Mouse (Mus musculus) forebrain, embryonic 10.5 days (tissue): Measurements from ENCODE around the gene Ros1. TPM values are rescaled to one million over a fixed set of nuclear protein-coding genes. Genes with fewer than 3 reads are reported as not detected.

Experiments
- DNase-seq: peaks from one replicate; pipeline ENCODE4 v3.0.0-alpha.2; 2017; ENCODE audit warnings: low spot score; ENCODE audit errors: extremely low spot score
- H3K27ac ChIP-seq: fragments of 300-500 bp; sonication (generic); 2 replicates; pipeline ENCODE4 v1.5.1; 2016; ENCODE audit warnings: mild to moderate bottlenecking
- H3K27me3 ChIP-seq: fragments of 300-500 bp; sonication (generic); 2 replicates; pipeline ENCODE4 v1.6.1; 2016; ENCODE audit warnings: mild to moderate bottlenecking; ENCODE audit not compliant: poor library complexity, severe bottlenecking
- H3K36me3 ChIP-seq: fragments of 300-500 bp; sonication (generic); replicated peaks from 2 replicates; pipeline ENCODE4 v1.6.1; 2016; ENCODE audit warnings: mild to moderate bottlenecking, moderate library complexity
- H3K4me1 ChIP-seq: fragments of 300-500 bp; sonication (generic); 2 replicates; pipeline ENCODE4 v1.6.1; 2016
- H3K4me3 ChIP-seq: fragments of 300-500 bp; sonication (generic); 2 replicates; pipeline ENCODE4 v1.5.1; 2016; ENCODE audit warnings: mild to moderate bottlenecking, moderate library complexity
- H3K9me3 ChIP-seq: fragments of 300-500 bp; sonication (generic); 2 replicates; pipeline ENCODE4 v1.6.1; 2016; ENCODE audit warnings: mild to moderate bottlenecking, moderate library complexity
- WGBS: fragments of 180-500 bp; shearing (Covaris S2); methylation state at CpG from one replicate; pipeline ENCODE4 v1.1.7; 2016; 5-methylcytosine and 5-hydroxymethylcytosine counted together
- microRNA-seq: library from miRNA; unstranded; fragments of <30 nt; microRNA quantifications from one replicate; pipeline ENCODE4, GENCODE M21; 2017
- polyA plus RNA-seq: library from polyadenylated mRNA; unstranded; fragments of >200 nt; fragmentation: Nextera tagmentation; extraction: Ambion mirVana; gene quantifications from 2 replicates; pipeline ENCODE4 v1.2.1, GENCODE M21; 2016

Ros1 gene
- polyA plus RNA-seq, 1 experiment from 2014 or later, result not detected

DNA sequence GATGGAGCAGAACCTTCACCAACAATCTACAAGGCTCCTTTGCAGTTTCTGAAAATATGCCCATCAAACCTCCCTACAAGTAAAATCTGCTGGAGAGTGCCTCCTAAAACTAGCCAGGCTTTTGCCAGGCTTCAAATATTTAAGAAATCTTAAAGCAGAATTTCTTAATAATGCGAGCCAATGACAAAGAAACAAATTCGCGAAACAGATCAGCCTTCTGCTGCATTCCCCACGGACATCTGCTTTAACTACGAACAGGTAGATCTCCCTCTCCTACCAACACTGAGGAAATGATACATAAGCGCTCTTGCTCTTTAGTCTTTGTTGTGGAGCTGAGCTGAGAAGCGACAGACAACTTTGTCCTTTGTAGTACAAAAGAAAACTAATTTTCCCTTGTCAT, 169.2 kb downstream of the Ros1 start:
- peaks cover 41% of the 10 kb centered on the region for H3K4me1 ChIP-seq
- H3K27me3 ChIP-seq, result peaks cover 100% of the 10 kb centered on the region
- no peak for DNase-seq
- no peak overlapping the region for H3K4me3 ChIP-seq
- no peaks in the 10 kb centered on the region for H3K36me3 ChIP-seq
- no peaks in the 10 kb centered on the region for H3K9me3 ChIP-seq
- WGBS, result 4% methylated on average over 7 of the region's 7 CpGs
- no peak overlapping the region for H3K27ac ChIP-seq

DNA sequence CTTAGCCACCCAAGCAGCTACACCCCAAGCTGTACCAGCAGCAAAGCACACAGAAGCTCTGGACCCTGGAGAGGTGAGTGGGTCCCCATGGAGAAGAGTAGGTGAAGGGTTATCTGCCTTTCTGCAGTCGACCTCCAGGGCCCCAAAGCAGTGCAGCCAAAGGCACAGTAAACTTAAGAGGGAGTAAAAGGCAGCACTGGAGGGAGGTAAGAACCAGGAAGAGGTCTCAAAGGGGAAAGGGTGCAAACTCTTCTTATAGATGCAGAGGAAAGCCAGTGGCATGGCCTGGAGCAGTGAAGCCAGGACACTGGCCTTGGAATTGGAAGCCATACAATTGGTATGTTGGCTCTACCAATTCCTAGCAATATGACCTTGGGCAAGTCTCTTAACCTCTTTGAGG, 169.8 kb downstream of the Ros1 start:
- H3K9me3 ChIP-seq, result no peaks in the 10 kb centered on the region
- no peak overlapping the region for H3K4me3 ChIP-seq
- H3K27ac ChIP-seq, result no peak overlapping the region
- peak; percentile 21 for DNase-seq
- no peaks in the 10 kb centered on the region for H3K36me3 ChIP-seq
- H3K27me3 ChIP-seq, result peaks cover 100% of the 10 kb centered on the region
- WGBS, result 0% methylated on average over 1 of the region's 1 CpGs
- H3K4me1 ChIP-seq, result peaks cover 41% of the 10 kb centered on the region

DNA sequence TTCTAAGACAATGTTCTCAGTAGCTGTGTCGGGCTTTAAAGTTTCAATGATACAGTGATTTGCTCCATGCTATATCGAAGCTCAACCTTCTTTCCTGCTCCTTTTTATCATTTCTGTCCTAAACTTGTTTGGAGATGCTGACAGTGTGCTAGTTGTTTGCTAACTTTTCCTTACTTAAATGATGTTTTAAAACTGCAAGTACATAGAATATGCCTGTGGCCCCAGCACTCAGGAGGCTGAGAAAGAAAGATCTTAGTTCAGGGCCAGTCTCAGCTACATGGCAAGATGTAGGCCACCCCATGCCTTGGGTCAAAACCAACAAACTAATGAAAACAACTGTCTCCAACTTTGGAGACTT, 171.0 kb downstream of the Ros1 start:
- H3K4me3 ChIP-seq, result no peak overlapping the region
- H3K27me3 ChIP-seq, result peaks cover 100% of the 10 kb centered on the region
- no peaks in the 10 kb centered on the region for H3K9me3 ChIP-seq
- peaks cover 34% of the 10 kb centered on the region for H3K4me1 ChIP-seq
- peak; percentile 16 for DNase-seq
- H3K36me3 ChIP-seq, result no peaks in the 10 kb centered on the region
- WGBS, result 8% methylated on average over 2 of the region's 2 CpGs
- H3K27ac ChIP-seq, result no peak overlapping the region

DNA sequence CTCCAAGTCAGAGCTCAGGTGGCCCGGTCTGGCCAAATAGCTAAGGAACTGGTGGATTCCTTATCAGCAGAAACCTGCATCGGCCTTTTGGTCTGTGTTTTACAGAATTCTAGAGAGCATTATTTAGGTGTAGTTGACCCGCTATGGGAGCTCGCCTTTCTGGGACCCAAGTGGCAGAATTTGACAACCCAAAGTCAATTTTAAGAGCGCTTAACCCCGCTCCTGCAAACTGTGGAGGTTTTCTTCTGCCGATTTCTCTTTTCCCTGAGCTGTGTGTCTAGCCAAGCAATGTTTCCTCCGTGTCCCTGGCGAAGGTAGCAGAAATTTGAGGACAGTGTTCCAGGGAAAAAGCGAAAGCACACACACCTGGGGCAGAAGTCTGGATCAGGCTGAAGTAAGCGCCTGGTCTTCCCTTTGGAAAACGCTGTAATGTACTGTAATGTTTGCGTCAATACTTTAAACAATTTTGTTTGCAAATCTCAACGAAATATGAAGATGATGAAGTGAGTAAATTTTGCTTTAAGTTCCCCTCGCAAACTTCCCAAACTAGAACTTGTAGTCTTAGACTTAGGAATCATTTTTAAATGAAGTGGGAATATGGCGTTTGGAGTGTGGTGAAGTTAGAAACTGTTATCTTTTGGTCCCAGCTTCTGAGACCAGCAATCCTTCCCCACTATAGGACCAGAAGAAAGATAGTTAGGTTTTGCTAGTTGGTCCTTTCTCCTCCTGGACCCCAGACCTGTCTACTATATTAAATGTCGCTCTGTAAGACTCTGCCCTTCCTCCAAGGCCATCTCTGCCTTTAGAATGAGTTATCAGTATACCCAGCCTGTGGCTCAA, 171.6 kb downstream of the Ros1 start:
- peak overlapping the region; percentile 60 for H3K4me3 ChIP-seq
- H3K9me3 ChIP-seq, result no peaks in the 10 kb centered on the region
- WGBS, result 2% methylated on average over 17 of the region's 17 CpGs
- peaks cover 32% of the 10 kb centered on the region for H3K4me1 ChIP-seq
- H3K27me3 ChIP-seq, result peaks cover 100% of the 10 kb centered on the region
- no peaks in the 10 kb centered on the region for H3K36me3 ChIP-seq
- DNase-seq, result peak; percentile 41
- H3K27ac ChIP-seq, result no peak overlapping the region

DNA sequence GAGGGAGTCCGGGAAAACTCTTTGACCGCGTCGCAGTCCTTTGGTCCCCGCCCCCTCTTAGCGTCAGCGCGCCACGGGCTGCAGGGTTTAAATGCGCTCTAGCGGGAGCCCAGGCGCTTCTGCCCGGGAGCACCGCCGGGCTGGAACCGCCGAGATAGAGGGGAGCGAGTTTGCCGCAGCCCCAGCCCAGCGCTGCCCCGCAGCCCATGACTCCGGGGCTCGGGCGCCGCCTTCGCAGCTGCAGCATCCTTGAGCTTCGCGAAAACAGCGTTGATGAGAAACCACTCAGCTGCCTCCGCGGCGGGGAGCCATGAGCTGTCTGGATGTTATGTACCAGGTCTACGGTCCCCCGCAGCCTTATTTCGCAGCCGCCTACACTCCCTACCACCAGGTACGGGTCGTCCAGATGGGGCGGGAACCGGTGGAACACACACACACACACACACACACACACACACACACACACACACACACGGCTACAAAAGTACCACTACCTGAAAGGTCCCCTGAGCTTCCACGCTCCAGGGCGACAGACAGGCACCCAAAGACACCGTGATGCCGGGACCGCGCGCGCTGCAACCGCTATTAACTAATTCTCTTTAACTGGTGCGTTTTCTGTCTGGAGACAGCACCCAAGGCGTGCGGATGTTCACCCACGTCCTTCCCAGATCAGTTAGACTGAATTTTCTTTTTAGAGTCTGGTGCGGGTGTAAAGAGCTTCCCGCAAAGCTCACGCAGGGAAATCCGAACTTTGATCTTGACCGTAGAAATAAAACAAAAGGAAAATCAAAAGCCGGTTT, 172.4 kb downstream of the Ros1 start, which contains the start of gene Vgll2:
TSS of gene Vgll2 (plus strand) at position 90 of the 800 bp plus-strand sequence.
- peak within 1 kb of the TSS; percentile 60 for H3K4me3 ChIP-seq
- peak within 1 kb of the TSS; percentile 49; the same call in 1 of the 2 replicates for H3K27ac ChIP-seq
- under 1% methylated on average over 59 of the region's 60 CpGs for WGBS
- H3K9me3 ChIP-seq, result no peaks in the 10 kb centered on the region
- no peaks in the 10 kb centered on the region for H3K36me3 ChIP-seq
- peaks cover 27% of the 10 kb centered on the region for H3K4me1 ChIP-seq
- H3K27me3 ChIP-seq, result peaks cover 94% of the 10 kb centered on the region
- DNase-seq, result peak; percentile 60

DNA sequence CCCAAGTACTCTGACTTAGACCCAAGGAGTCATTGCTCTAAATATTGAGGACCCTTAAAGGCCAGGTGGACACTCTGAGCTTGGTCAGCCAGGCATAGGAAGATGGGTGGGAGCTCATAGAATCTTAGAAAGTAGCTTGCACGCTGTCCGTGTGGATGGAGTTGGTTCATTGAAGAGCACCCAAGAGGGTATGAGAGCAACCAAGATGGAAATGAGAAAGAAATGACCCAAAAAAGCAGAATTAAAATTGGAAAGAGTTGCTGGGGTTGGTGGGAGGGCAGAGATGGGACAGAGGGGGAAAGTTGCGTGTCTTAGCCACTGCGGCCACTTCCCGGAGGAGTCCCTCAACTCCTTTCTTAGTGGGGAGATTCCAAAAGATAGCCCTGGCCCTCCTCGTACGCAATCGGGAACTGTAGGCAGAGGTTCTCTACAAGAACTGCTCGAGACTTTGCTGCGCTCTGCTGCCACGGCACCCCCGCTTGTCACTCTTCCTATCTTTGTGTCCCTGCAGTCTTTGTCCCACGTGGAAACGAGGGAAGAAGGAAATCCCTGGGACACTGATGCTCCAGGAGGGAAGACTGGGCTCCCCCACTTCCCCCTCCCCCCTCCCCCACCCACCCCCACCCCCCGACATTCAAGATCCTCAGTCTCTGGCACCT, 173.2 kb downstream of the Ros1 start:
- Histone ChIP-seq H3K9me3 (no peaks in the 10 kb centered on the region), H3K4me3 (peak overlapping the region; percentile 60), H3K4me1 (peaks cover 20% of the 10 kb centered on the region), H3K27me3 (peaks cover 87% of the 10 kb centered on the region), H3K27ac (0 out of 2 replicates have a peak overlapping the region, but pooled peaks have one; percentile 49), H3K36me3 (no peaks in the 10 kb centered on the region)
- under 1% methylated on average over 15 of the region's 15 CpGs for WGBS
- DNase-seq, result peak; percentile 48

DNA sequence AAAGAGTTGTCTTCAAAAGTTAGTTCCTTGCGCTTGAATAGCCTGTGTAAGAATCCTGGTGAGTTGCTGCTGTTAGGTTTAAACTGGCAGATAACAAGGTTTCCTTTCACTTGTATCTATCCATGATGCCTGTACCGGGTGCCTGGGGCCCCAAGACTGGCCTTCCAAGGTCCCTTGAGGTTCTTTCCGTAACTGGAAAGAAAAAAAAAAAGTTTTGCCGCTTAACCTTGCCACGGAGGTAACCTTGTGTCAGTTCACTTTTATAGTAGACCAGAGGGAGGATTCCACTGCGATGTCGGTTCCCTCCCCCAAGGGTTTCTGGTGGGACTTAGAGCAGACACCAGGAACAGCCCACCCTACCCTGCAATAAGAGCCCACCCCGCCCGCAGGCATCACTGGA, 173.8 kb downstream of the Ros1 start:
- Histone ChIP-seq H3K9me3 (no peaks in the 10 kb centered on the region), H3K4me1 (peaks cover 20% of the 10 kb centered on the region), H3K27ac (no peak overlapping the region), H3K27me3 (peaks cover 81% of the 10 kb centered on the region), H3K36me3 (no peaks in the 10 kb centered on the region), H3K4me3 (no peak overlapping the region)
- DNase-seq, result peak; percentile 21
- WGBS, result under 1% methylated on average over 9 of the region's 9 CpGs

DNA sequence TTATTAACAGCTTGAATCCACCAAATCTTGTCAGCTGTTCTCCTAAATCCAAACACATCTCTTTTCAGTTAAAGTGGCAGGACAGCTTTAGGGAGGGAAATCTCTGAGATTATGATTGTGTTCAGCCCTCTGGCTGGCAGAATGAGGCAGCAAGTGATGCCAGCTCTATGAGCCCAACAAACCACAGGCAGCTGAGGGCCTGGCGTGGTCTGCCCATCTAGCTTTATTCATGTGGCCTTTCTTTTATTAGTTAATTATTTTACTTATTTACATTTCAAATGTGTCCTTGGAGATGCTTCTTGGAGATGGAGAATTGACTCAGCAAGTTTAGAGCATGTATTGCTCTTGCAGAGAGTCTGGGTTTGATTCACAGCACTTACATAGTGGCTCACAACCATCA, 176.6 kb downstream of the Ros1 start:
- no peaks in the 10 kb centered on the region for H3K36me3 ChIP-seq
- H3K4me3 ChIP-seq, result no peak overlapping the region
- DNase-seq, result no peak
- WGBS, result 78% methylated on average over 1 of the region's 1 CpGs
- no peak overlapping the region for H3K27ac ChIP-seq
- H3K4me1 ChIP-seq, result peaks cover 20% of the 10 kb centered on the region
- H3K9me3 ChIP-seq, result no peaks in the 10 kb centered on the region
- peaks cover 53% of the 10 kb centered on the region for H3K27me3 ChIP-seq

Small RNA genes within 50 kb of the gene (microRNA-seq; reads per million reads assigned to microRNA genes)
- not detected for gene Gm24084

Other genes starting within 250 kb of the Ros1 start
- 0.68 and 1.6 TPM in 2 replicates for gene Vgll2, start 172.7 kb downstream of the Ros1 start, polyA plus RNA-seq
- gene Dcbld1, start 38.4 kb upstream of the Ros1 start, polyA plus RNA-seq, result 25.3 and 26.8 TPM in 2 replicates
- not detected in 2 replicates for gene Gm26741, start 163.5 kb upstream of the Ros1 start, polyA plus RNA-seq
- gene Gopc, start 186.9 kb upstream of the Ros1 start, polyA plus RNA-seq, result 15.8 and 16.0 TPM in 2 replicates
- gene Nepn, start 193.7 kb upstream of the Ros1 start, polyA plus RNA-seq, result not detected in 2 replicates
- gene Nus1, start 222.3 kb upstream of the Ros1 start, polyA plus RNA-seq, result 12.1 and 12.5 TPM in 2 replicates